Mouse (Mus musculus): ENCODE data around the gene Banp. TPM values are rescaled to one million over a fixed set of nuclear protein-coding genes. Genes with fewer than 3 reads are reported as not detected.

Banp gene
- polyA plus RNA-seq, 1 experiment from 2014 or later, result 9.4 TPM

DNA sequence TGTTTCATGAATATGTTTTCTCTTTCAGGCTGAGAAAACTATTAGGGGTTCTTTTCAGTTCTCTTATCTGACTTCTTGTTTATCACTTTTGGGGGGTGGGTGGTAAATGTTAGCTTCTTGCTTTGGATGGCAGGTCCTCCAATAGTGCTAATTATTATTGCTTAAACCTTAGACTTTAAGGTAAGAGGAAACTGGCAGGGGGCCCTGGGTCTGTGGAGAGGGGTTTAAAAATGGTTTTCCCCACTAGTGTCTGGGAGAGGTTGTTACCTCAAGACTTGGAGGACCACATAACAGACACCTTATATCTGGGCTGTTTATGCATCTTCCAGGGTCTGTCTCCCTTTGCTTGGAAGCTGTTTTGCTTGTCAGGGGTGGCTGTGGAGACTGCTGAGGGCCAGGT, 2.6 kb downstream of the Banp start:
- Histone ChIP-seq H3K36me3 (ENCODE audit: control insufficient read depth, insufficient read depth) (peaks cover 20% of the 10 kb centered on the region; the same call in 1 of the 2 replicates), H3K4me1 (replicated peaks; ENCODE audit: control insufficient read depth, insufficient read depth, low read length) (peaks cover 5% of the 10 kb centered on the region; the same call in 1 of the 2 replicates), H3K27me3 (replicated peaks; ENCODE audit: control insufficient read depth, insufficient read depth, low read length) (no peaks in the 10 kb centered on the region), H3K4me2 (replicated peaks; ENCODE audit: low read depth) (peak overlapping the region; percentile 77; the same call in 1 of the 2 replicates), H3K9me3 (ENCODE audit: control insufficient read depth) (no peaks in the 10 kb centered on the region), H3K27ac (ENCODE audit: low read depth, low read length) (no peak overlapping the region), H3K4me3 (ENCODE audit: low read depth, low read length) (0 out of 2 replicates have a peak overlapping the region, but pooled peaks have one; percentile 86), H3K9ac (ENCODE audit: low read depth, low read length) (peak overlapping the region; percentile 17; the same call in 1 of the 2 replicates)
- TF ChIP-seq CTCF (IDR thresholded peaks at IDR 0.05; ENCODE audit: low read depth), result no peak
- no peak for ATAC-seq

DNA sequence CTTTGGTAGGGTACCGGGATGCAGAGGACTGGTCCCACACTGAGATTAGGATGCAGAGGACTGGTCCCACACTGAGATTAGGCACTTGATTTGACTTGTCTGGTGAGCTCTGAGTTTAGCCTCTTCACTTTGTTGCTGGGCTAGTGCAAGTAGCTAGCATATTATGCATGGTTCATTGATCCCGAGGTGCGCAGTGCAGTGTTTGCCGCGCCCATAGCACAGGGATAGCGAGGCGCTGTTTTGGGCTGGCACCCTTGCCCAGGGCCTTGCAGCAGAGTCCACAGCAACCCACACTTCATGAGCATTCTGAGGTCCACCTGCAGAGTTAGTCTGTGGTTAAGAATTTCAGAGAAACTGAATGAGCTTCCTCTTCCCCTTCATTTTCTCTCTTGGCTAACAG, 3.2 kb downstream of the Banp start:
- no peak overlapping the region for H3K9ac ChIP-seq (ENCODE audit: low read depth, low read length)
- no peak overlapping the region for H3K27ac ChIP-seq (ENCODE audit: low read depth, low read length)
- no peaks in the 10 kb centered on the region for H3K27me3 ChIP-seq (replicated peaks; ENCODE audit: control insufficient read depth, insufficient read depth, low read length)
- peaks cover 5% of the 10 kb centered on the region; the same call in 1 of the 2 replicates for H3K4me1 ChIP-seq (replicated peaks; ENCODE audit: control insufficient read depth, insufficient read depth, low read length)
- no peak for ATAC-seq
- H3K4me2 ChIP-seq (replicated peaks; ENCODE audit: low read depth), result no peak overlapping the region
- H3K4me3 ChIP-seq (ENCODE audit: low read depth, low read length), result no peak overlapping the region
- WGBS, result 85% methylated on average over 7 of the region's 7 CpGs
- peaks cover 20% of the 10 kb centered on the region; the same call in 1 of the 2 replicates for H3K36me3 ChIP-seq (ENCODE audit: control insufficient read depth, insufficient read depth)
- TF ChIP-seq CTCF (IDR thresholded peaks at IDR 0.05; ENCODE audit: low read depth), result no peak
- no peaks in the 10 kb centered on the region for H3K9me3 ChIP-seq (ENCODE audit: control insufficient read depth)

DNA sequence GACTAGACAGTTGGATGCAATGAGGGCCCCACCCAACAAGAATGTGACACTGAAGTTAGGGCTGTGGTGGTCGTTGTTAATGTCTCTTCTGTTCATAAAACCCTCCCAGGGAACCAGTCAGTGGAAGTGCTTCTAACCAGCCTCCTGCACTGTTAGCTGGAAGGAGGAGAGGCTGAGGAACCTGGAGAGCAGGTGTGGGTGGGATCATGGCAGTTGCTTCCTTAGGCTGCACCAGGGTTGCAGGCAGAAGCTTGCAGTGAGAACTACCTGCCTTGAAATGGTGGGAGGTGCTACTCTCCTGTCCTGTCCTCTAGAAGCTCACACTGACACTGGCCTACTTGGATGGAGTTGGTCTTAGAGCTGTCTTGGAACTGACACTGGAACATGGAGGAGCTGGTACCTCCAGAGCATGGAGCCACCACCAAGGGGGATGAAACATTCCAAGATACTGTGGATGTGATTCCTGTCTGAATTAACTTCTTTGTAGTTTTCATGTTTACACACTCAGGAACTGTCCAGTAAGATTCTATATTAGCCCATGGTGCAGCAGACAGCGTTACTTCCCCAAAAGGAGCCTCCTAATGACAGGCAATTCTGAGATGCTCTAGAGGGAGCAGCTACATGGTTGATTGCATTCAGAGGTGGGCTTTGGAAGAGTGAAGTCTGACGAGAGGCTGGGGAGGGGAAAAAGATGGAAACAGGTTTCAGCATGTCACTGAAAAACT, 4.4 kb downstream of the Banp start:
- Histone ChIP-seq H3K36me3 (ENCODE audit: control insufficient read depth, insufficient read depth) (peaks cover 20% of the 10 kb centered on the region; the same call in 1 of the 2 replicates), H3K4me2 (replicated peaks; ENCODE audit: low read depth) (no peak overlapping the region), H3K4me3 (ENCODE audit: low read depth, low read length) (no peak overlapping the region), H3K27ac (ENCODE audit: low read depth, low read length) (no peak overlapping the region), H3K4me1 (replicated peaks; ENCODE audit: control insufficient read depth, insufficient read depth, low read length) (peaks cover 5% of the 10 kb centered on the region; the same call in 1 of the 2 replicates), H3K9me3 (ENCODE audit: control insufficient read depth) (no peaks in the 10 kb centered on the region), H3K27me3 (replicated peaks; ENCODE audit: control insufficient read depth, insufficient read depth, low read length) (no peaks in the 10 kb centered on the region), H3K9ac (ENCODE audit: low read depth, low read length) (no peak overlapping the region)
- TF ChIP-seq CTCF (IDR thresholded peaks at IDR 0.05; ENCODE audit: low read depth), result no peak
- WGBS, result 65% methylated on average over 3 of the region's 3 CpGs
- ATAC-seq, result no peak

DNA sequence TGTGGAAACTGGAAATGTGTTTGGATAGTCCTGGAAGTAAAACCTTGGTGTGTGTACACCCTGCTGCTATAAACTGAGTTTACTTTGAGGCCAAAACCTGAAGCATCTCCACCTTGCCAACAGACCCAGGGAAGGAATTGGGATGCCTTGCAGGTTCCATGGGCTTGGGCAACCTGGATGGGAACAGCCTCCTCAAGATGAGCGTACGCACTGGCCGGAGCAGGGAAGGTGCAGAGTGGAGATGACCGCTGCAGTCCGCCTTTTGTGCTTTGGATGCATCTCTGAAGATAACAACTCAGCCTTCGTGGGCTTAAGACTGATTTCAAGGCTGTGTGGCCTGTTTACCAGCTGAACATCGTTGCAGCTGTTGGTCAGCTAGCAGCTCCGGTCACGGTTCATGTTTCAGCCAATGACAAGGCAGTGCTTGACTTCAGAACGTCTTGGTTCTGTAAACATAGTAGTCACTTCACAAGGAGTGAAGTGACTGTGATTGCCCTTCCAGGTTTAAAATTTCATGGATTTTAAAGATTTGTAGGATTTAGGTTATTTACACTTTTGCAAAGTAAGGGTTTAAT, 5.5 kb downstream of the Banp start:
- Histone ChIP-seq H3K4me3 (ENCODE audit: low read depth, low read length) (no peak overlapping the region), H3K27me3 (replicated peaks; ENCODE audit: control insufficient read depth, insufficient read depth, low read length) (no peaks in the 10 kb centered on the region), H3K4me2 (replicated peaks; ENCODE audit: low read depth) (no peak overlapping the region), H3K36me3 (ENCODE audit: control insufficient read depth, insufficient read depth) (peaks cover 20% of the 10 kb centered on the region; the same call in 1 of the 2 replicates), H3K9me3 (ENCODE audit: control insufficient read depth) (no peaks in the 10 kb centered on the region), H3K9ac (ENCODE audit: low read depth, low read length) (no peak overlapping the region), H3K4me1 (replicated peaks; ENCODE audit: control insufficient read depth, insufficient read depth, low read length) (peaks cover 5% of the 10 kb centered on the region; the same call in 1 of the 2 replicates), H3K27ac (ENCODE audit: low read depth, low read length) (no peak overlapping the region)
- ATAC-seq, result no peak
- 69% methylated on average over 10 of the region's 10 CpGs for WGBS
- no peak for TF ChIP-seq CTCF (IDR thresholded peaks at IDR 0.05; ENCODE audit: low read depth)

DNA sequence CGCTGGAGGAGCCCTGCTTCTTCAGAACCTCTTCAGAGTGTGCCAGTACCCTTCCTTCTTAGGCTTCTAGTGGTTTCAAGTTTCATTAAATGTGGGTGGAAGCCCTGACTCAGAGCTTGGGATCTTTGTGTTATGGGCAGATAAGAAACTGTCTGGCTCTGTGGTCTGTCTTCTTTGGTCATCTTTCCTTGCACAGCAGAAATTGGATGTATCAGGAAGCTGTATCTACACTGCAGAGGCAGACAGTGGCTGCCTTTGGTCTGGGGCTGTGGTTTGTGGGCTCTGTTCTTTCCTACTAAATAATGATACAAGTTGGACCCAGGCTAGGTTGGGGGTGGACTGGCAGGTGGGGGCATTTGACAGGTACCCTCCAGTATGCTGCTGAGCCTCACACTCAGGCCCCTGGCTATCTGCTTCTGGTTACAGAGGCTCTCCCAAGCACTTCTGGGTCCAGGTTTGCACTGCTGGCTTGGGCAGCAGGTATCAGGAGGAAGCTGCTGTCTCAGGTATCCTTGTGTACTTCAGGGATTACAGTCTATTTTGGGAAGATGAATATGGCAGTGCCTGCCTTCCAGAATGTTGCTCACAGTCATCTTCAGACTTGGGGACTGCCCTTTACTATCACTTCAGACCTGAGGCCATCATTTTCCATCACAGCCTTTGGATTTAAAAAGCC, 6.4 kb downstream of the Banp start:
- no peak overlapping the region for H3K9ac ChIP-seq (ENCODE audit: low read depth, low read length)
- H3K36me3 ChIP-seq (ENCODE audit: control insufficient read depth, insufficient read depth), result peaks cover 20% of the 10 kb centered on the region; the same call in 1 of the 2 replicates
- H3K9me3 ChIP-seq (ENCODE audit: control insufficient read depth), result no peaks in the 10 kb centered on the region
- ATAC-seq, result no peak
- H3K4me3 ChIP-seq (ENCODE audit: low read depth, low read length), result no peak overlapping the region
- H3K27ac ChIP-seq (ENCODE audit: low read depth, low read length), result peak overlapping the region; percentile 11; the same call in 1 of the 2 replicates
- 69% methylated on average over 1 of the region's 1 CpGs for WGBS
- no peaks in the 10 kb centered on the region for H3K27me3 ChIP-seq (replicated peaks; ENCODE audit: control insufficient read depth, insufficient read depth, low read length)
- no peak overlapping the region for H3K4me2 ChIP-seq (replicated peaks; ENCODE audit: low read depth)
- H3K4me1 ChIP-seq (replicated peaks; ENCODE audit: control insufficient read depth, insufficient read depth, low read length), result peaks cover 5% of the 10 kb centered on the region; the same call in 1 of the 2 replicates
- no peak for TF ChIP-seq CTCF (IDR thresholded peaks at IDR 0.05; ENCODE audit: low read depth)

DNA sequence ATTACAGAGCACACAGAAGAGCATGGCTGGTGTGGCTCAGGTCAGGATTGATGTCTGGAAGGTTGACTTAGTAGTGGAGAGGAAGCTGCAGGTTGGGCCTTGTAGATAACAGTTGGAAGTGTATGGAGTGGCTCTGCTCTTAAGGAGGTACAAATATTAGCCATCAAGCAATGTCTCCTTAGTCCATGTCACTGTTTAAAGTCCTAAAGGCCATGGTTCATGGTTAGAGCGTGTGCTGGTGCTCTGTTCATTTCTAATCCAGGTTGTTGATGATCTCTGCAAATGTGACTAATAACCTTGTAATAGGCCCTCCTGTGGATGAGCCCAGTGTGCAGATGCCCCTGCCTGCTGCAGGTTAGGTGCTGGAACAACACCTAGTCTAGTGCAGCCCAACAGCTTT, 8.8 kb downstream of the Banp start:
- WGBS, result 63% methylated on average over 1 of the region's 1 CpGs
- TF ChIP-seq CTCF (IDR thresholded peaks at IDR 0.05; ENCODE audit: low read depth), result no peak
- H3K36me3 ChIP-seq (ENCODE audit: control insufficient read depth, insufficient read depth), result peaks cover 14% of the 10 kb centered on the region; the same call in 1 of the 2 replicates
- H3K4me2 ChIP-seq (replicated peaks; ENCODE audit: low read depth), result no peak overlapping the region
- H3K27ac ChIP-seq (ENCODE audit: low read depth, low read length), result no peak overlapping the region
- H3K9me3 ChIP-seq (ENCODE audit: control insufficient read depth), result no peaks in the 10 kb centered on the region
- no peak overlapping the region for H3K9ac ChIP-seq (ENCODE audit: low read depth, low read length)
- ATAC-seq, result peak; percentile 59
- no peak overlapping the region for H3K4me3 ChIP-seq (ENCODE audit: low read depth, low read length)
- no peaks in the 10 kb centered on the region for H3K27me3 ChIP-seq (replicated peaks; ENCODE audit: control insufficient read depth, insufficient read depth, low read length)
- no peaks in the 10 kb centered on the region for H3K4me1 ChIP-seq (replicated peaks; ENCODE audit: control insufficient read depth, insufficient read depth, low read length)

Data from intestine, postnatal 0 days (tissue).